Mouse (Mus musculus) left cerebral cortex, adult 8-10 months (tissue): ENCODE results near the gene Gna13. TPM values are rescaled to one million over a fixed set of nuclear protein-coding genes. Genes with fewer than 3 reads are reported as not detected.

Experiments
- DNase-seq, 2 experiments: peaks; one replicate each; pipeline ENCODE4 v3.0.0; 2022; ENCODE audit warnings: low spot score in 2 of 2
- total RNA-seq, 4 experiments: library from RNA; stranded (reverse); gene quantifications; 2 replicates each; pipeline ENCODE4 v1.2.4; 2022

Gna13 gene
- total RNA-seq, 4 experiments from 2014 or later = 51.9 to 58.1 (median 54.0) TPM

DNA sequence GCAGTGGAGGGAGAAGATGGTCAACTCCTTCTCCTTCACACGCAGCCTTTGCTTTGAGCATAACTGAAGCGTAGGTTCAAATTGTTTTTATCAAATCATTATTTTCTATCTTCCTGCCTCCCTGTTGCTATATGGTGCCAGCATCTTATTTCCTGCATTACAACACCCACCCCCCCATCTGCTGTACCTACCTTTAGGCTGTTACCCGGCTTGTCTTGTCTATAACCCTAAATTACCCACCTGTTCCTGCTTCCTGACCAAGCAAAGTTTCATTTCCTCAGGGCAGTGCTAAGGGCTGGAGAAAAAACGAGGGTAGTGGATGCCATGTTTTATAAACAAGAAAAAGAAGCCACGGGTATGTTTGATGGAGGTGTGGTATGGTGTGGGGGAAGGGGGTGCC, 58.6 kb downstream of the Gna13 start:
- DNase-seq = no peak

DNA sequence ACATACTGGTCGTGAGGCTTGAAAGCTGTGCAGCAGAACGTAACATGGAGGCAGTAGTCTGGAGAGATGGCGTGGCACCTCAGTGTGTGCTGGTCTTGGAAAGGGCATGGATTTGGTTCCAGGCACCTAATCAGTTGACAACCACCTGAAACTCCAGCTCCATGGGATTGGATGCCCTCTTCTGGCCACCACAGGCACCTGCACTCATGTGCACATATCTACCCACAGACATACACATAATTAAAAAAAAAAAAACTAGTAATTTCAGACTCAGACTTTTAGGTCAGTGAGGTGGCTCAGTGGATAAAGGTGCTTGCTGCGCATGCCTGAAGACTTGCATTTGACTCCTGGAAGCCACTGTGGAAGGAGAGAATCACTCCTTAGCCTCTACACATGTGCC, 59.6 kb downstream of the Gna13 start:
- DNase-seq = no peak

DNA sequence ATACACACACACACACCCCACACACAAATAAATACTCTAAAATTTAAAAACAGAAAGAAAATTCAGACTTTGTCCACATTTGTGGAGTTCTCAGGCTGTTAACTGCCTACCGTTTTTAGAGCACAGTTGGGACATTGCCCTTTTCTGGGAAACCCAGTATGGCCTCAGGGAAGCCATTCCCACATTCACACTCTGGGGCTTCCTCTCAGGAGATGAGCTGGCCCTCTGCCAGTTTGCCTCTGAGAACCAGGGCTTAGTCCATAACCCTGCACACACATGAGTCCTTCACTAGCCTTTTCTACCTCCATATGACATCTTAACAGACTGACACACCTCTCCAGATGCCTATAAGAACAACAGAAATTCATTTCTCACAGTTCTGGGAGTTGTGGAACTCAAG, 60.7 kb downstream of the Gna13 start:
- DNase-seq = no peak

DNA sequence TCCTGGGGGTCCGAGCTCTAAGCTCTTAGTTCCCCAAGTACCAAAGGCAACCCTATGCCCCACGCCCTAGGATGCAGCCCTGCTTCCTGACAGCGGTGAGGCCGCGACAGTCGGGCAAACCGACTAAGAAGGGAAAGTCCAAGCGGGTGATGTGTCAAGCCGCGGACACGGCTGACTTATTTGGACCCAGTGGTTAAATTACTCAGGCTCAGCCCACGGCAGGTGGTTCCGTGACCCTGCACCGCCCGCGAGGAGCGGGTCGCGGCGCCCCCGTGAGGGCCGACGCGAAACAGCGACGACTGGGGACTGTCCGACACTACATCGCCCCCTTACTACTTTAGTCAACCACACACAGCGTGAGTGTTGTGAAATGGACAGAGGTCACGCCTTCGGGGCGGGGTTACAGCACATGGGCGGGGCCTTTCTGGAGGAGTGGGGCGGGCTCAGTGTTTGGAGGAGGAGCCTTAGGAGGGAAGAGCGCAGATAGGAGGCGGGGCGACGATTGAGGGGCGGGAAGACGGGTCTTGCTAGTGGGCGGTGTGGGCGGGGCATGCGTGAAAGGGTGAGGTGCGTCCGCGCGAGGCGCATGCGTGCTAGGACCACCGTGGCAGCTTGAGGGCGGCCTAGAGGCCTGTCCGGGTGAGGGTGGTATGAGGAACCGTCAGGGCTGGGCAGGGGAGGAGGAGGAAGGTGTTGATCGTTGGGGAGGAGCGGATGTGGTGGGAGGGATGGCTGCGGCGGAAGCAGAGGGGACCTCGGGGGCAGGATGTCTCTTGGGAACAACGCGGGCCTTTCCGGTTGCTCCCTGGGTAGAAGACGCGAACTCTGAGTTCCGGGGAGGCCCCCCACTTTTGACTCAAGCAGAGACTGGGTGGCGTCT, 63.0 kb downstream of the Gna13 start, which contains the start of gene Amz2:
Gene Amz2, plus strand, starts transcription at position 555 of the 880 bp plus-strand sequence.
- DNase-seq = peak; percentile 97

DNA sequence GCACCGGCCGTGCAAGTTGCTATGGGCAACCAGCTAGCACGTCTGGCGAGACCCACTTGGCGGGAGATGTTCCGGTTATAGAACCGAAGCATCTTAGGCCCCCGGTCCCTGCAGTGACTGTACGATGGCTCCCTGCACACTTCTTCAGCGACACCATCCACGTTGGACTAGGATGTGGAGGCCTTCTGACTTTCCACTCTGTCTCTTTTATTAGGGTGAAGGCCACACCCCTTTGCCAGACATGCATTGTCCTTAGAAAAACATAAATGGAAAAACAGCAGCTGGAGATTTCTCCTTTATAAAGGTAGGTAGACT, 63.6 kb downstream of the Gna13 start:
- DNase-seq = no peak

DNA sequence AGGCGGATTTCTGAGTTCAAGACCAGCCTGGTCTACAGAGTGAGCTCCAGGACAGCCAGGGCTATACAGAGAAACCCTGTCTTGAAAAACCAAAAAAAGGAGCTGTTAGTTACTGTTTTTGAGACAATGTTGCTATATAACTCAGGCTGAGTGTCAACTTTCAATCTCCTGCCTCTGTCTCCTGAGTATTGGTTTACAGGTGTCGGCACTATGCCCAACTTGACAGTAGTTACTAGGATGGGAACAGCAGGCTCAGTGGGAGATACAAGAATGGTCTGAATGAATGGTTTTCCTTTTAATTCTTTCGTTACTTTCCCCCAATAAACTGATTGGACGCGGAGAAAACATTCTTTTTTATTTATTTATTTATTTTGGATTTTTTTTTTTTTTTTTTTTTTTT, 64.7 kb downstream of the Gna13 start:
- no peak for DNase-seq

DNA sequence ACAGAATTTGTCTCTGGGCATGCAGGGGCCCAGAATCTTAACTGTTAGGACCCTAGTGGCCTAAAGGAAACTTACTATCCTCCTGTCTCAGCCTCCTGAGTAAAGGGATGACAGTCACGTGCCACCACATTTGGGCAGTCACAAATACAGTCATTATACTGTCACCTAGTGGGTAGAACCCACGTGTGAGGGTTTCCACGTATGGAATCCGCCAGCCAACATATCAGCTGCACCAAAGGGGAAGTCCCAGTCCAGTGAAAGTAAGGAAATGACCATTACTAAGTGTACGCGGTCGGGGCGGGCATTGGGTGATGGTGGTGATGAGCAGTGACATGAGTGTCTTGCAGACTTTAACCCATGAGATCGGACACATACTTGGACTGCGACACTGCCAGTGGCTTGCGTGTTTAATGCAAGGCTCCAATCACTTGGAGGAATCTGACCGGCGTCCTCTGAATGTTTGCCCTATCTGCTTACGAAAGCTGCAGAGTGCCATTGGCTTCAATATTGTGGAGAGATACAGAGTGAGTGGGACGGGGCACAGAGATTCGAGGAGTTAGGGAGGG, 71.7 kb downstream of the Gna13 start:
- no peak for DNase-seq

DNA sequence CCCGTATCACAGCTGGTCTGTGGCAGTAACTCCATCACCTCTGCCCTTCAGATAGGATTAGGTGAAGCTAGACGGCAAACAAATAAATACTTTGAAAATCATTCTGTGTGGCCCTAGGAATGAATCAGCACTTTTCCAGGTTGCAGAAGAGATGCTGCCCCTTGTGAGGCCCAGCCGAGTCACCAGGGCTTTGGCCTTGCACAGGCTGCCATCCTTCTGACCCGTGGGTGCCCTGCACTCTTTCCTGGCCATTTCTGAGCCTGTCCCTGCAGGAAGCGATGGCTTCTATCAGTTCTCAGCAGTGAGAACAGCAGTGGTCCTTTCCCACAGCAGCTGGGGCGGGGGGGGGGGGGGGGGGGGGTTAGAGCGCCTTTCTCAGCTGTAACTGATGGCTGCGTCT, 74.3 kb downstream of the Gna13 start:
- no peak for DNase-seq

DNA sequence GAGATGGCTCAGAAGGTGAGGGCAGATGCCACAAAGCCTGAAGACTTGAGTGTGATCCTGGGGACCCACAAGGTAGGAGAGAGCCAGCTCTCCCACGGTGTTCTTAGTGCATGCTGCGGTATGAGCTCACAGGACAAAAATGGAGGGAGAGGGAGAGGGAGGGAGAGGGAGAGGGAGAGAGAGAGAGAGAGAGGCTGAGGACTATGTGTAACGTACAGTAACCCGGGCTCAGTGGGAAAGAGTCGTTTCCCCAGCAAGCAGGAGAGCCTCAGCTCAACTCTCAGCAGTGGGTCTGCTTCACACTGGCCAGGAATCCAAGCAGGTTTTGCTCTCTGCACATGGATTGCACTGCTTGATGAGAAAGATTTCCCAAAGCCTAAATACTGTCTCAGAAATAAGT, 76.6 kb downstream of the Gna13 start:
- no peak for DNase-seq

DNA sequence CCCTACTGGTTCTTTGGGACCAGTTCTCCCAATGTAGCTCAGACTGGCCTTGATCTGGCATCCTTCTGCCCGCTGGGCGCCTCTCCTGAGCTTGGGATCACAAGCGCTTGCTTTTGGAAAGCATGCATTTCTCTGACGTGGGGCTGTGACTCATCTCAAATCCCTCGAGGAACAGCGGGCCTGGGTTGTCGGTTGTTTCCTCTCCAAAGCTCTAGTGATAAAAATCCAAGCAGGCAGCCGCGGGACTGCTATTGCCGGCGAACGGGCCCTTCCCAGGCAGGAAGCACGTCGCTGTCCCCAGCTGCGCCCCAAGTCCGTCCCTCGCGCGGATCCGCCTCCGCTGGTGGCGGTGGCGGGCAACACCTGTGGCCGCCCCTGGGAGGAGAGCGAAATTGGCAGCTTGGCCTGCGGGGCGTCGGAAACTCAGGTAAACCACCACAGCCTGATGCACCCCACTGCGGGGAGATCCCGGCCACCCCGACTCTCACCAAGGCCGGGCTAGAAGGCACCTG, 77.3 kb downstream of the Gna13 start:
- peak; percentile 29 to 39 for DNase-seq

DNA sequence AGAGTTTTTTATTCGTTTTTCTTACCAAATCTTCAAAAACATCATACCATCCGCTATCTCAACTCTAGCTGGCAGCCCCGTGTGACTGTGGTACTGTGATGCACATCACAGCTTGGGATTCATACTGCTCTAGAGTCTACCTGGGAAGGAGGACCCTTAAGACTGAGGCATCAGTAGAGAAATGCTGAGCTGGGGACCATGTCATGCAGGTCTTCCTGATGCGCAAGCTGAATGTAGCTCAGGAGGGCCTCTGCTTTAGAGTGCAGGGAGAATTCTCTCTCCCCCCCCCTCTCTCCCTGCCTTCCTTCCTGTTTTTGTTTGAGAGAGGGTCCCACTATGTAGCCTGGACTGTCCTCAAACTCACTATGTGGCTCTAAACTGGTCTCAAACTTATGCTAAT, 78.0 kb downstream of the Gna13 start:
- DNase-seq = no peak

DNA sequence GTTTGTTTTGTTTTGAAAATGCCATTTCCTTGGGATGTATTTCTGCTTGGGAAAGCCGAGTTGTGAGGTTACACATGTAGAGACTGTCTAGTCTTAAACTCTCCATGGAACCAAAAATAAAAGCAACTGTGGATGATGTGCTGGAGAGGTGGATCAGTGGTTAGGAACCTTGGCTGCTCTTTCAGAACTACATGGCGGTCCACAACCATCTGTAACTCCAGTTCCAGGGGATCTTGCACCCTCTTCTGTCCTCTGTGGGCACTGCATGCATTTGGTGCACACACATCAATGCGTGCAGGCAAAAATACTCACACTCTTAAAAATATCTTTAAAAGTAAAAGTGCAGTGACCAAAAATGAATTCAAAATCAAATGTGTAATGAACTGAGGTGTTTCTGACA, 78.5 kb downstream of the Gna13 start:
- DNase-seq = no peak

DNA sequence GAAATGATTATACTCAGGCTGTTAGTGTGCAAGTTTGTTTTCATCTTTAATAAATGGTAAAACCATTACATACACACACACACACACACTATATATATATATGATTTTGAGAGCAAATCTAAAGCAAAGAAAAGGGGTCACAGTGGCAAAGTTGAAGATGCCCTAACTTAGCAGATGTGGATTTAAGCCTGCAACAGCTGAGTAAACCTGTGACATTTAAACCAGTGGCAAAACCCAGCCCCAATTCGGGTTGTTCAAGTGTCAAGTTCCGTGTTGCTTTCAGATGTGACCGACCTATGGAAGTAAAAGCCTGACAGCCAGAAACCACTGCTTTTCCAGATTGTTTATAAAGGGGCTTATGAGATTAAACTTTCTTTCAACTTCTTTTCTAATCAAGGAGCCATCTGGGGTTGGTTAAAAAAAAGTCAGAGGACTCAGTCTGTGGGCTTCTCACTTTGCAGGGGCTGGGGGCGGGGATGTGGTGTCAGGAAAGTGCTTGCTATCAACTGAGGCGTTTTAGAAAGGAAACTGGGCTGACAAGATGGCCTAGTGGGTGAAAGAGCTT, 79.6 kb downstream of the Gna13 start:
- no peak for DNase-seq

DNA sequence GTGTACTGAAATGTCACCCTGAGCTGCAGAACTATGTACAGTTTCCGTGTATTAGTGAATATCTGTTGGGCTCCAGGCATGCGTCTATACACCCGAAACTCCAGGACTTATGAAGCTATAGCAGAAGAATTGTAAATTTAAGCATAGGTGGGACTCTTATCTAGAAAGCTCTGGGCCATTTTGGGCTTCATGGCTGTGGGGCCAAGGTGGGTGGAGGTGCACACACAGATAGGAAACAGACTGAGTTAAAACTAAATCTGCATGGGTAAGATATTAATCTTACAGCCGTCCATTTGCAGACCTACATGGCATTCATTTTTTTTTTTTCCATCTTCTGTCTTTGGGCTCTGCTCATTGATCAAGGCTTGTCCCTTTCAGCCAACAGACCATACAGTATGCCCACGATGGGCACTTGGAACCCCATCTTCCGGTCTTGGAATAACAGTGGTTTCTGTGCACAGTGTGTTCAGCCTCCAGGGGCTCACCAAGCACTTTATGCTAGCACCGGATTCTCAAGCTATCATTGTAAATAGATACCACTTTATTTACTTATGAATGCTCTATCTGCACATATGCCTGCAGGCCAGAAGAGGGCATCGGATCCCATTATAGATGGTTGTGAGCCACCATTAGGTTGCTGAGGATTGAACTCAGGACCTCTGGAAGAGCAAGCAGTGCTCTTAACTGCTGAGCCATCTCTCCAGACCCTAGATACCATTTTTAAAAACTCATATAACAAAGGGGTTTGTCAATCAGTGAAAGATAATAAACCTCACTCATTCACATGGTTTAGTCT, 81.0 kb downstream of the Gna13 start:
- DNase-seq = no peak

DNA sequence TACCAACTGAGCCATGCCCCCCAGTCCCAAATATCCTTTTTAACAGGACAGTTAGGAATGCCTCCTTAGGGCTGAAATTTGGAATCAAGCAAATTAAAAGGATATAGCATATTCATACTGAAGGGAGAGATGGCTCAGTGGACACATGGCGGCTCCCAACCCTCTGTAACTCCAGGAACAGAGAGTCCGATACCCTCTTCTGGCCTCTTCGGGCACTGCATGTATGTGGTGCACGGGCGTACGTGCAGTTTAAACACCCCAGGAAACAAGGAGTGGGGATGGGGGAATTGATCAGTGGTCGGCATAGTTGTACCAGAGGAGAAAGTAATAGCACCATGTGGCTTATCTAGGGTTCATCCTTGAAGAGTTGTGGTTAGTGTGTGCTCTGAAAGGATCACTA, 82.0 kb downstream of the Gna13 start:
- DNase-seq = no peak

DNA sequence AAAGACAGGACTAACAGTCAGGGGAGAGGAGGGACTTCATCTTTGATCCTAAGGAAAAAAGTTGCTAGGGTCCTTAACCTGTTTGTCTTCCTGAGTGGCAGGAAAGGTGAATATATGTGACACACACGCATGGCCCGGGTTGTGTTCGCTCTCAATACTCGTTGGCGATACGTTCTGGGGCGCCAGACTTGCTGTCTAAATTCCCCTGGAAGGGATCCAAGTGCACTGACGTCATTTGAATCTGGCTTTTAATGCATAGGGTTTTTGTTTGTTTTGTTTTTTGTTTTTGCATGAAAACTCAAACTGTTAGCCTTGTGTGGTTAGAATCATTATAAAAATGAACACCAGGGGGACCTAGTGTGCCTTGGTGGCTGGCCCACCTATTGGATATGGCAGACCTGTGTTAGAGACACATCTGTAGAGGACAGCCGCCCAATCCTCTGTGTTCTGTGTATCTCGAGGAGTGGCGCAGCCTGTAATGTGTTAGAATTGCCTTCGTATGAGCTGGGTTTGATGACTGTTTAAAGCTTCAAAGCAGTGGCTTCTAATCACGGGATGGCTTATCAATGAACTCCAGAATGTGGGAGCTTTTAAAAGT, 82.9 kb downstream of the Gna13 start:
- no peak for DNase-seq

Other genes with a start within 250 kb of the Gna13 start
- gene E030025P04Rik, start 218.5 kb upstream of the Gna13 start, total RNA-seq = not detected
- 100 to 1,000 TPM; 118 to 133 (median 128) TPM for gene Rgs9, start 64.7 kb upstream of the Gna13 start, total RNA-seq
- not detected for gene 9930022D16Rik, start 51.1 kb downstream of the Gna13 start, total RNA-seq
- 10 to 100 TPM; 44.4 to 56.2 (median 52.9) TPM for gene Amz2, start 63.1 kb downstream of the Gna13 start, total RNA-seq
- gene Arsg, start 110.5 kb downstream of the Gna13 start, total RNA-seq = 10 to 100 TPM; 21.3 to 24.4 (median 22.7) TPM
- gene Slc16a6, start 110.8 kb downstream of the Gna13 start, total RNA-seq = 10 to 100 TPM; 12.5 to 15.6 (median 14.0) TPM
- gene Wipi1, start 249.1 kb downstream of the Gna13 start, total RNA-seq = 10 to 100 TPM; 20.7 to 22.9 (median 22.0) TPM